8 mouse cellular contexts compared by ENCODE assay signal in the genomic region with DNA sequence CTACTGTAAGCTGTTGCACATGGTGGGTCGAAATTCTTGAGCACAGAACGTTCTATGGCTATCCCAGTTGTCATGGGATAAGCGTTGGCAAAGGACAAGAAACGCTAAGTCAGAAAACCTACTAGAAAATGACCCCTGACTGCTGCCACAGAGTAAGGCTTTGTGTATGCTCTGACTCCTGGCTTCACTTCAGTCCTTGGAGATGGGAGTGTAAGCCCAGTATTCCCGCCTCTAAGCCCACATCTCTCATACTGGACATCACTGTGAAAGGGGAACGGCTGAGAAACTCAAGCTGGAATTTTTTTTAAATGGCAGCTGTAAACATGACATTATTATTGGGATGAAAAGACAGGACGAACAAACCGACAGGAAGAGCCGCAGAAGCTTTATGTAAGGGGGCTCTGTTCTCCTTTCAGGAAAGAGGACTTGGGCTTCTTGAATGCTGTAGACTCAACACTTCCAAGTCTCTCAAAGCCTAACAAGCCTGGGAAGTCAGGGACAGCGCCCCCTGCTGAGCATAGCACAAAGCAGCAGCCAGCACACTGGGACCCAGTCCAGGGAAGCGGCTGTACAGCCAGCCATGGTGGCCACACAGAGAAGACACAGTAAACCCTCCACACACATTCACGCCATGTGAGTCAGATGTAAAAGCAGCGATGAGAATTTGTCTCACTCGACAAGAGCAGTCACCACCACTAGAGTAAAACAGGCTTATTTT.
DNase-seq lines count a peak whose midpoint lies in the region; ATAC-seq and TF ChIP-seq lines count a peak whose summit lies in the region.

No protein-coding gene starts in this region.

- H3K9me3 ChIP-seq in hindbrain, embryonic 11.5 days (ENCODE audit: control insufficient read depth, low read length), result no peaks in the 10 kb centered on the region
- no peaks in the 10 kb centered on the region for H3K9me3 ChIP-seq in liver, embryonic 16.5 days (replicated peaks; ENCODE audit: control insufficient read depth, low read length)

- no peak overlapping the region for H3K9ac ChIP-seq in hindbrain, embryonic 11.5 days (ENCODE audit: low read depth, low read length)
- H3K9ac ChIP-seq in liver, embryonic 16.5 days (ENCODE audit: low read depth, low read length), result no peak overlapping the region

- H3K27ac ChIP-seq in left cerebral cortex, adult 2 months, result no peak overlapping the region
- no peak overlapping the region for H3K27ac ChIP-seq in hindbrain, embryonic 11.5 days (ENCODE audit: low read depth, low read length)
- no peak overlapping the region for H3K27ac ChIP-seq in liver, embryonic 16.5 days (ENCODE audit: low read length)

- 83% methylated on average over 14 of the region's 14 CpGs for WGBS in hindbrain, embryonic 11.5 days
- WGBS in liver, embryonic 16.5 days (ENCODE audit: insufficient replicate concordance), result 66% methylated on average over 14 of the region's 14 CpGs

- peak; percentile 67 for TF ChIP-seq CTCF in left cerebral cortex, adult 2 months (IDR thresholded peaks at IDR 0.05)

- no peaks in the 10 kb centered on the region for H3K36me3 ChIP-seq in hindbrain, embryonic 11.5 days (ENCODE audit: control insufficient read depth, insufficient read depth, low read length)
- H3K36me3 ChIP-seq in liver, embryonic 16.5 days (ENCODE audit: control insufficient read depth, insufficient read depth), result no peaks in the 10 kb centered on the region

- H3K4me2 ChIP-seq in hindbrain, embryonic 11.5 days (replicated peaks; ENCODE audit: low read depth, low read length), result no peak overlapping the region
- H3K4me2 ChIP-seq in liver, embryonic 16.5 days (ENCODE audit: low read depth, low read length), result no peak overlapping the region

- no peaks in the 10 kb centered on the region for H3K27me3 ChIP-seq in hindbrain, embryonic 11.5 days (ENCODE audit: control insufficient read depth, insufficient read depth, low read length)
- H3K27me3 ChIP-seq in liver, embryonic 16.5 days (ENCODE audit: control insufficient read depth, insufficient read depth, low read depth, low read length), result no peaks in the 10 kb centered on the region

- no peak overlapping the region for H3K4me3 ChIP-seq in left cerebral cortex, adult 2 months
- H3K4me3 ChIP-seq in hindbrain, embryonic 11.5 days (ENCODE audit: low read depth, low read length), result no peak overlapping the region
- H3K4me3 ChIP-seq in liver, embryonic 16.5 days (ENCODE audit: low read depth, low read length), result no peak overlapping the region

- no peak for ATAC-seq in hindbrain, embryonic 11.5 days (ENCODE audit: low FRiP score)
- peak; percentile 41; the same call in 1 of the 2 replicates for ATAC-seq in liver, embryonic 16.5 days (ENCODE audit: low read depth)

- intact Hi-C loops in left cerebral cortex, adult 2 months (cut with DNase I), result loop anchor here (2.0 kb wide), 1 partner anchor 113 kb away; the partner anchor contains the start of gene Dclk2

- DNase-seq in adrenal gland, adult 2 months, result peak; percentile 22
- no peak for DNase-seq in adrenal gland, adult 18-20 months (ENCODE audit: low spot score in 2 of 2)
- DNase-seq in left cerebral cortex, adult 2 months (ENCODE audit: extremely low spot score in 1 of 2, low spot score in 2 of 2), result peak in 1 of 2 experiments; percentile 50
- no peak for DNase-seq in left cerebral cortex, adult 11 months (ENCODE audit: low spot score)
- peak; percentile 63 for DNase-seq in c-Kit-positive CD71-positive TER-119-positive erythroid progenitor cells, embryonic 14.5 days (ENCODE audit: low spot score)
- peak; percentile 63 for DNase-seq in hindbrain, embryonic 11.5 days (ENCODE audit: low spot score)
- peak; percentile 62 for DNase-seq in thymus, postnatal 4 days

- no peaks in the 10 kb centered on the region for H3K4me1 ChIP-seq in hindbrain, embryonic 11.5 days (replicated peaks; ENCODE audit: control insufficient read depth, insufficient read depth, low read length)
- H3K4me1 ChIP-seq in liver, embryonic 16.5 days (ENCODE audit: control insufficient read depth, low read depth, low read length), result peaks cover 3% of the 10 kb centered on the region; the same call in 1 of the 2 replicates

Comparison
In these comparisons a context has a peak if more than half of its experiments do, and no peak if none do; other contexts are left out.
1. DNase-seq: peak in adrenal gland, adult 2 months (single experiment), c-Kit-positive CD71-positive TER-119-positive erythroid progenitor cells, embryonic 14.5 days (single experiment), hindbrain, embryonic 11.5 days (single experiment) and thymus, postnatal 4 days (single experiment); none in adrenal gland, adult 18-20 months (0 of 2) and left cerebral cortex, adult 11 months (single experiment).